In genomic region chr1:85779012-85779411, GRCm38 (mm10) we compare ENCODE assay signal across 25 mouse cellular contexts. TPM values are rescaled to one million over a fixed set of nuclear protein-coding genes. Genes with fewer than 3 reads are reported as not detected.
DNase-seq lines count a peak whose midpoint lies in the region; ATAC-seq and TF ChIP-seq lines count a peak whose summit lies in the region.
"Had no signal": no experiment of that assay in that cellular context is flagged by ENCODE, and none has a peak within 500 bp of the region (broad histone marks: within the 10 kb centered on the region; RNA-seq: fewer than 3 reads in every experiment).

No protein-coding gene starts in this region.

- no peak overlapping the region for H3K4me3 ChIP-seq in intestine, postnatal 0 days (ENCODE audit: low read depth, low read length)
- no peak overlapping the region for H3K4me3 ChIP-seq in midbrain, embryonic 16.5 days (ENCODE audit: low read depth, low read length)
- H3K4me3 ChIP-seq: embryonic facial prominence, embryonic 12.5 days; embryonic facial prominence, embryonic 15.5 days; heart, adult 2 months; heart, embryonic 10.5 days; heart, embryonic 13.5 days; hindbrain, embryonic 12.5 days; hindbrain, embryonic 15.5 days had no signal

- no peak overlapping the region for H3K4me2 ChIP-seq in intestine, postnatal 0 days (replicated peaks; ENCODE audit: low read depth)
- no peak overlapping the region for H3K4me2 ChIP-seq in midbrain, embryonic 16.5 days (ENCODE audit: low read length)
- H3K4me2 ChIP-seq: embryonic facial prominence, embryonic 12.5 days; embryonic facial prominence, embryonic 15.5 days; heart, embryonic 13.5 days; hindbrain, embryonic 12.5 days; hindbrain, embryonic 15.5 days had no signal

- no peak for TF ChIP-seq CTCF in intestine, postnatal 0 days (IDR thresholded peaks at IDR 0.05; ENCODE audit: low read depth)

- H3K27ac ChIP-seq in intestine, postnatal 0 days (ENCODE audit: low read depth, low read length), result no peak overlapping the region
- no peak overlapping the region for H3K27ac ChIP-seq in midbrain, embryonic 16.5 days (ENCODE audit: low read length)
- H3K27ac ChIP-seq: embryonic facial prominence, embryonic 12.5 days; embryonic facial prominence, embryonic 15.5 days; heart, adult 2 months; heart, embryonic 10.5 days; heart, embryonic 13.5 days; hindbrain, embryonic 12.5 days; hindbrain, embryonic 15.5 days had no signal

- H3K9ac ChIP-seq in intestine, postnatal 0 days (ENCODE audit: low read depth, low read length), result no peak overlapping the region
- no peak overlapping the region for H3K9ac ChIP-seq in midbrain, embryonic 16.5 days (ENCODE audit: low read depth, low read length)
- H3K9ac ChIP-seq: embryonic facial prominence, embryonic 12.5 days; embryonic facial prominence, embryonic 15.5 days; heart, embryonic 13.5 days; hindbrain, embryonic 12.5 days; hindbrain, embryonic 15.5 days had no signal

- H3K9me3 ChIP-seq in intestine, postnatal 0 days (ENCODE audit: control insufficient read depth), result no peaks in the 10 kb centered on the region
- no peaks in the 10 kb centered on the region for H3K9me3 ChIP-seq in midbrain, embryonic 16.5 days (replicated peaks; ENCODE audit: control insufficient read depth, low read length, poor library complexity, severe bottlenecking)
- H3K9me3 ChIP-seq: embryonic facial prominence, embryonic 12.5 days; embryonic facial prominence, embryonic 15.5 days; heart, embryonic 10.5 days; heart, embryonic 13.5 days; hindbrain, embryonic 12.5 days; hindbrain, embryonic 15.5 days had no signal

- ATAC-seq in intestine, postnatal 0 days, result 0 out of 2 replicates have a peak, but pooled peaks have one; percentile 43
- no peak for ATAC-seq in midbrain, embryonic 16.5 days
- ATAC-seq: forebrain, embryonic 14.5 days; Patski had no signal

- H3K27me3 ChIP-seq in intestine, postnatal 0 days (replicated peaks; ENCODE audit: control insufficient read depth, insufficient read depth, low read length), result no peaks in the 10 kb centered on the region
- H3K27me3 ChIP-seq in midbrain, embryonic 16.5 days (ENCODE audit: control insufficient read depth, insufficient read depth, low read depth, low read length), result no peaks in the 10 kb centered on the region
- H3K27me3 ChIP-seq: embryonic facial prominence, embryonic 12.5 days; embryonic facial prominence, embryonic 15.5 days; heart, embryonic 13.5 days; hindbrain, embryonic 12.5 days; hindbrain, embryonic 15.5 days had no signal

- 63% methylated on average over 3 of the region's 3 CpGs for WGBS in intestine, postnatal 0 days
- 70% methylated on average over 3 of the region's 3 CpGs for WGBS in midbrain, embryonic 16.5 days

- peak; percentile 18 for DNase-seq in adrenal gland, adult 8-10 months
- DNase-seq in adrenal gland, postnatal 10 days, result no peak
- DNase-seq in 3134 (ENCODE audit: extremely low read depth, insufficient read length, low spot score) (peak; percentile 39), MN1 (ENCODE audit: low spot score) (peak; percentile 10)
- no peak for DNase-seq in kidney, postnatal 14 days
- DNase-seq: adrenal gland, postnatal 14 days; cerebellum, adult 11 months; cerebellum, adult 2 months; cerebellum, adult 9-11 months; cerebellum, postnatal 25 days; gastrocnemius, postnatal 25 days; heart, adult 2 months; heart, postnatal 14 days; kidney, adult 2 months had no signal

- no peaks in the 10 kb centered on the region for H3K36me3 ChIP-seq in intestine, postnatal 0 days (ENCODE audit: control insufficient read depth, insufficient read depth)
- no peaks in the 10 kb centered on the region for H3K36me3 ChIP-seq in midbrain, embryonic 16.5 days (ENCODE audit: control insufficient read depth, insufficient read depth, low read length)
- H3K36me3 ChIP-seq: embryonic facial prominence, embryonic 12.5 days; embryonic facial prominence, embryonic 15.5 days; heart, embryonic 10.5 days; heart, embryonic 13.5 days; hindbrain, embryonic 12.5 days; hindbrain, embryonic 15.5 days had no signal

- H3K4me1 ChIP-seq in intestine, postnatal 0 days (replicated peaks; ENCODE audit: control insufficient read depth, insufficient read depth, low read length), result no peaks in the 10 kb centered on the region
- H3K4me1 ChIP-seq in midbrain, embryonic 16.5 days (ENCODE audit: control insufficient read depth, insufficient read depth, low read length), result no peaks in the 10 kb centered on the region
- H3K4me1 ChIP-seq: heart, embryonic 10.5 days; heart, embryonic 13.5 days; hindbrain, embryonic 12.5 days; hindbrain, embryonic 15.5 days had no signal

RNA-seq across cellular contexts. Expression of gene A630001G21Rik, which starts 0.6 kb away (rescaled TPM):
- 1 to 10 TPM in 3 of 4 experiments, under 1 TPM in 1; 0.64 to 1.3 (median 1.1) TPM for total RNA-seq in adrenal gland, adult 8-10 months (2022)
- 1 to 10 TPM; 1.5 to 2.4 TPM for total RNA-seq in adrenal gland, postnatal 10 days (2021)
- 0.55 and 0.78 TPM in 2 replicates for polyA plus RNA-seq in intestine, postnatal 0 days (2015; fragmentation: Nextera tagmentation; extraction: Ambion mirVana)
- polyA plus RNA-seq in midbrain, embryonic 16.5 days (2015; fragmentation: Nextera tagmentation; extraction: Ambion mirVana), result 0.19 and 0.27 TPM in 2 replicates
- total RNA-seq: gastrocnemius, adult 8-10 months had no signal

RNA-seq across cellular contexts. Expression of gene Cab39, which starts 14.2 kb away (rescaled TPM):
- 100 to 1,000 TPM; 103 to 136 (median 114) TPM for total RNA-seq in adrenal gland, adult 8-10 months (2022)
- total RNA-seq in adrenal gland, postnatal 10 days (2021), result 100 to 1,000 TPM; 118 to 121 TPM
- polyA plus RNA-seq in intestine, postnatal 0 days (2015; fragmentation: Nextera tagmentation; extraction: Ambion mirVana), result 33.8 and 36.6 TPM in 2 replicates
- polyA plus RNA-seq in midbrain, embryonic 16.5 days (2015; fragmentation: Nextera tagmentation; extraction: Ambion mirVana), result 49.4 and 51.1 TPM in 2 replicates

Comparison
In these comparisons a context has a peak if more than half of its experiments do, and no peak if none do; other contexts are left out.
1. DNase-seq: peak in adrenal gland, adult 8-10 months (single experiment), 3134 (single experiment) and MN1 (single experiment); none in adrenal gland, postnatal 10 days (single experiment) and kidney, postnatal 14 days (single experiment).